Mouse (Mus musculus): ENCODE data around the gene Ugt1a2. TPM values are rescaled to one million over a fixed set of nuclear protein-coding genes. Genes with fewer than 3 reads are reported as not detected.

The Ugt1a2 gene
- polyA plus RNA-seq, 1 experiment from 2014 or later = not detected

DNA sequence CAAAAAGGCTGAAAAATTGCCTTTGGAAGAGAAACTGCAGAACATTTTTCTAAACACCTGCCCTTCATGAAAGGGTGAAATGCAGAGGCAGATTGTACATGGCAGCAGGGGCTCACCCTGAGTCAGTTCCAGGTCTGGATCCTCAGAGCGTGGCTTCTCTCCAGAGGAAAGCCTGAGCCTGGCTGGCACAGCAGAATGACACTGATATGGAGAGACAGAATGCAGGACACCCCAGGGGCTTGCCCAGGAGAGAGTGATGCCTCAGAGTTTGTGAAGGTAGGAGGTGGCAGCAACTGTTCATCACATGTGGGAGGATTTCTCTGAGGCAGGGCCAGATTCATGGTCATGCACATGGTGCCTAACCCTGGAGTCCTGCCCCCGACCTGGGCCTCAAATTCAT, 405 bp upstream of the Ugt1a2 start:
- H3K4me1 ChIP-seq (ENCODE audit: control insufficient read depth, insufficient read depth, low read length) = no peaks in the 10 kb centered on the region
- H3K9ac ChIP-seq (ENCODE audit: low read length) = no peak overlapping the region
- ATAC-seq (ENCODE audit: insufficient read depth, low FRiP score, low TSS enrichment) = no peak
- no peak overlapping the region for H3K4me3 ChIP-seq (ENCODE audit: low read depth, low read length)
- WGBS = 88% methylated on average over 2 of the region's 2 CpGs
- H3K9me3 ChIP-seq (ENCODE audit: control insufficient read depth, low read length) = no peaks in the 10 kb centered on the region
- DNase-seq (ENCODE audit: low spot score) = no peak
- no peak overlapping the region for H3K4me2 ChIP-seq (ENCODE audit: low read depth)
- H3K36me3 ChIP-seq (ENCODE audit: control insufficient read depth, insufficient read depth, low read length) = no peaks in the 10 kb centered on the region
- no peak overlapping the region for H3K27ac ChIP-seq (ENCODE audit: low read depth, low read length)
- H3K27me3 ChIP-seq (ENCODE audit: control insufficient read depth, insufficient read depth, low read length) = no peaks in the 10 kb centered on the region

DNA sequence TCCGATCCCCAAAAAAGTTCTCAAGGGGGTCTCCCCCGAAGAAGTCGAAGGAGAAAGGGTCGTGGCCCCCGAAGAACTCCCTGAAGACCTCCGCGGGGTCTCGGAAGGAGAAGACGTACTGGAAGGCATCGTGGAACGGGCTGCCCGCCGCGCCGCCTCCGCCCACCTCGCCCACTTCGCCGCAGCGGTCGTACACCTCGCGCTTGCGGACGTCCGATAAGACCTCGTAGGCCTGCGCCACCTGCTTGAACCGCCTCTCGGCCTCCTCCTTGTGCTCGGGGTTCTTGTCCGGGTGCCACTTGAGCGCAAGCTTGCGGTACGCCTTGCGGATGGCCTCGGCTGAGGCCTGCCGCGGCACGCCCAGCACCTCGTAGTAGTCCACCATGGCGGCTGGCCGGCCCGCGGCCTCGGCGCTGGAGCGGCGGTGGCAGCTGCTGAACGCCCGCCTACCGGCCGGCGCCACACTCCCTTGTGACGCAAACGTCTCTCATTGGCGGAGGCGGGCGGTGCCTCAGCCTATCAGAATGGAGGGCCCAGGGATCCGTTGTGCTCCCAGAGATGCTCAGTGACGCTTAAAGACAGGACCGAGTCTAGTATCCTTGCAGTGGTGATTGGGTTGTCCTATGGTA, 5.0 kb downstream of the Ugt1a2 start, which contains the start of gene Dnajb3:
Gene Dnajb3 (minus strand): TSS at position 489 of the 629 bp plus-strand sequence.
- ATAC-seq (ENCODE audit: insufficient read depth, low FRiP score, low TSS enrichment) (peak; percentile 100), DNase-seq (ENCODE audit: low spot score) (peak; percentile 93)
- Histone ChIP-seq H3K9me3 (ENCODE audit: control insufficient read depth, low read length) (no peaks in the 10 kb centered on the region), H3K9ac (ENCODE audit: low read length) (peak within 1 kb of the TSS; percentile 81), H3K4me1 (ENCODE audit: control insufficient read depth, insufficient read depth, low read length) (no peaks in the 10 kb centered on the region; the same call in 1 of the 2 replicates), H3K27ac (ENCODE audit: low read depth, low read length) (0 out of 2 replicates have a peak within 1 kb of the TSS, but pooled peaks have one; percentile 14), H3K27me3 (ENCODE audit: control insufficient read depth, insufficient read depth, low read length) (no peaks in the 10 kb centered on the region), H3K36me3 (ENCODE audit: control insufficient read depth, insufficient read depth, low read length) (no peaks in the 10 kb centered on the region), H3K4me3 (ENCODE audit: low read depth, low read length) (peak within 1 kb of the TSS; percentile 40), H3K4me2 (ENCODE audit: low read depth) (peak within 1 kb of the TSS; percentile 73)
- 6% methylated on average over 62 of the region's 62 CpGs for WGBS

DNA sequence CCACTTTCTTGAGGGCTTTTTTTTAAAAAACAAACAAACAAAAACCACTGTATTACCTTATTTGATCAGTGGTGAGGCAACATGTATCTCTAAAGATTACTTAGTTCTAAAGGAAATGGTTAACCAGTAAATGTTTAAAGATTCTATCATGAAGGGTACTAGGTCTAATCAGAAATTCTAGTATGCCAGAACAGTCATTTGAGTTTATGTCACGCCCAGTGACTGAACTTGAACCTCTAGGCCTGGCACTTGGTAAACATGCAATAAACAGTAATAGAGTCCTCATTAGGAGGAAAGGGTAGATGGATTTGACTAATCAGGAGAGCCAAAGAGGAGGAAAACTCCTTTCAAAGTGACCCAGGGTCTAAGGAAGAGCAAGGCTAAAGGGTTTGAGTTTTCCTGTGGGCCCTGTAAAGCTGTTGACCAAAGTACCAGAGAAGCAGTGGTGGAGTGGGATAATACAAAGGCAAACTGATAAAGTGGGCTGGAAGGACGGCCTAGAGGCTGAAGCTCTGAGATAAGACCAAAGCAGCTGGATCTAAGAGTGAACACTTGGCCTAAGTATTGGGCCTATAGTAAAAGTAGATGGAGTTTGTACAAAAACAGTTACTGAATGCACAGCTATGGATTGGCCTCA, 6.6 kb downstream of the Ugt1a2 start:
- Histone ChIP-seq H3K4me3 (ENCODE audit: low read depth, low read length) (no peak overlapping the region), H3K9me3 (ENCODE audit: control insufficient read depth, low read length) (peaks cover 8% of the 10 kb centered on the region), H3K27me3 (ENCODE audit: control insufficient read depth, insufficient read depth, low read length) (no peaks in the 10 kb centered on the region), H3K9ac (ENCODE audit: low read length) (no peak overlapping the region), H3K36me3 (ENCODE audit: control insufficient read depth, insufficient read depth, low read length) (no peaks in the 10 kb centered on the region), H3K4me2 (ENCODE audit: low read depth) (no peak overlapping the region), H3K4me1 (ENCODE audit: control insufficient read depth, insufficient read depth, low read length) (no peaks in the 10 kb centered on the region; the same call in 1 of the 2 replicates), H3K27ac (ENCODE audit: low read depth, low read length) (no peak overlapping the region)
- ATAC-seq (ENCODE audit: insufficient read depth, low FRiP score, low TSS enrichment) = no peak
- DNase-seq (ENCODE audit: low spot score) = no peak
- WGBS = 77% methylated on average over 2 of the region's 2 CpGs

DNA sequence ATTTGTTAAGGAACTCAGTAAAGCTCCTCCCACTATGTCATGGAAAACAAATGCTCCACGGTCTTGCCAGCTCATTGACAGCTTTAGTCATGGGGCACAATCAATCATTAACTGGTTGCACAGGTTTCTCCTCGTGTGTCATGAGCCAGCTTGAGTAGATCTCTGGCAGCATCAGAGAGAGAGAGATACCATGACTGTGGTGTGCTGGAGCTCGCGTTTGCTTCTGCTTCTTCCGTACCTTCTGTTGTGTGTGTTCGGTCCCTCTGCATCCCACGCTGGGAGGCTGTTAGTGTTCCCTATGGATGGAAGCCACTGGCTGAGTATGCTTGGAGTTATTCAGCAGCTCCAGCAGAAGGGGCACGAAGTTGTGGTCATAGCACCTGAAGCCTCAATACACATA, 11.4 kb downstream of the Ugt1a2 start, which contains the start of gene Ugt1a1:
Gene Ugt1a1 (plus strand): TSS at position 148 of the 400 bp plus-strand sequence.
- Histone ChIP-seq H3K27ac (ENCODE audit: low read depth, low read length) (no peak within 1 kb of the TSS), H3K9ac (ENCODE audit: low read length) (no peak within 1 kb of the TSS), H3K9me3 (ENCODE audit: control insufficient read depth, low read length) (peaks cover 52% of the 10 kb centered on the region), H3K4me3 (ENCODE audit: low read depth, low read length) (no peak within 1 kb of the TSS), H3K4me2 (ENCODE audit: low read depth) (no peak within 1 kb of the TSS), H3K36me3 (ENCODE audit: control insufficient read depth, insufficient read depth, low read length) (no peaks in the 10 kb centered on the region), H3K27me3 (ENCODE audit: control insufficient read depth, insufficient read depth, low read length) (no peaks in the 10 kb centered on the region), H3K4me1 (ENCODE audit: control insufficient read depth, insufficient read depth, low read length) (no peaks in the 10 kb centered on the region)
- ATAC-seq (ENCODE audit: insufficient read depth, low FRiP score, low TSS enrichment) (no peak), DNase-seq (ENCODE audit: low spot score) (peak; percentile 15)
- 71% methylated on average over 8 of the region's 8 CpGs for WGBS

DNA sequence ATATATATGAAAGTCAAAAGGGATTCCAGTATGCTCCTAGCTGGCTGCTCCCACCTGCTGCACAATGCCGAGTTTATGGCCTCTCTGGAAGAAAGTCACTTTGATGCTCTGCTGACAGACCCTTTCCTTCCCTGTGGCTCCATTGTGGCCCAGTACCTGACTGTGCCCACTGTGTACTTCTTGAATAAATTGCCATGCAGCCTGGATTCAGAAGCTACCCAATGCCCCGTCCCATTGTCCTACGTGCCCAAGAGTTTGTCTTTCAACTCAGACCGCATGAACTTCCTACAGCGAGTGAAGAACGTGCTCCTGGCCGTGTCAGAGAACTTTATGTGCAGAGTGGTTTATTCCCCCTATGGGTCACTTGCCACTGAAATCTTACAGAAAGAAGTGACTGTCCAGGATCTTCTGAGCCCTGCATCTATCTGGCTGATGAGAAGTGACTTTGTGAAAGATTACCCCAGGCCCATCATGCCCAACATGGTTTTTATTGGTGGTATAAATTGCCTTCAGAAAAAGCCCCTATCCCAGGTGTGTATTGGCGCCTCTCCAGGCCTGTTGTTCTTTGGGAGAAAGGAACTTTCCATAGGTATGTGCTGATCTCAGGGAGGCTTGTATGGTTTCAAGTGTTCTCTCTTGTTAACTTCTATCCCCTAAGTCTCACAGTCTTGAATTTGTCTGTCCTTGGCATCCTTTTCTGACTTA, 12.1 kb downstream of the Ugt1a2 start:
- Histone ChIP-seq H3K4me1 (ENCODE audit: control insufficient read depth, insufficient read depth, low read length) (no peaks in the 10 kb centered on the region), H3K36me3 (ENCODE audit: control insufficient read depth, insufficient read depth, low read length) (no peaks in the 10 kb centered on the region), H3K27ac (ENCODE audit: low read depth, low read length) (no peak overlapping the region), H3K4me3 (ENCODE audit: low read depth, low read length) (no peak overlapping the region), H3K9ac (ENCODE audit: low read length) (no peak overlapping the region), H3K4me2 (ENCODE audit: low read depth) (no peak overlapping the region), H3K27me3 (ENCODE audit: control insufficient read depth, insufficient read depth, low read length) (no peaks in the 10 kb centered on the region), H3K9me3 (ENCODE audit: control insufficient read depth, low read length) (peaks cover 58% of the 10 kb centered on the region)
- 62% methylated on average over 8 of the region's 8 CpGs for WGBS
- ATAC-seq (ENCODE audit: insufficient read depth, low FRiP score, low TSS enrichment) (0 out of 2 replicates have a peak, but pooled peaks have one; percentile 18), DNase-seq (ENCODE audit: low spot score) (peak; percentile 14)

DNA sequence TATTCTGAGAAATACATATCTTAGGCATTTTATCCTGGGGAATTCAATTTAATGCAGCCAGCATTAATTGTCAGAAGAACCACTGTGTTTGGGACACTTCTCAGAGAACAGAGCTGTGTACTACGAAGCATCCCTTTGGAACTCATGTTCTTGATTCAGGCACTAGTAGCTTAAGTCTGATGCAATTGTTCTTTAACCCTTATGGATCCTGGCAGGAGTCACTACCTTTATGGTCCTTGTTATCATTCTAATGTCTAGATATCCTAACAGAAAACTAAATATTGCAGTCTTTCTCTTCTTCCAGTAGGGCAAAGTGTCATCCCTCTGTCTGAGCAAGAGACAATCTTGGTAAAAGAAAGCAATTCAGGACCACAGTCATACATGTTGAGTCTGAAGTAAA, 12.7 kb downstream of the Ugt1a2 start:
- H3K4me1 ChIP-seq (ENCODE audit: control insufficient read depth, insufficient read depth, low read length) = no peaks in the 10 kb centered on the region
- H3K4me3 ChIP-seq (ENCODE audit: low read depth, low read length) = no peak overlapping the region
- ATAC-seq (ENCODE audit: insufficient read depth, low FRiP score, low TSS enrichment) = no peak
- DNase-seq (ENCODE audit: low spot score) = no peak
- H3K9ac ChIP-seq (ENCODE audit: low read length) = no peak overlapping the region
- H3K36me3 ChIP-seq (ENCODE audit: control insufficient read depth, insufficient read depth, low read length) = no peaks in the 10 kb centered on the region
- H3K4me2 ChIP-seq (ENCODE audit: low read depth) = no peak overlapping the region
- peaks cover 61% of the 10 kb centered on the region for H3K9me3 ChIP-seq (ENCODE audit: control insufficient read depth, low read length)
- WGBS = 75% methylated on average over 1 of the region's 1 CpGs
- H3K27ac ChIP-seq (ENCODE audit: low read depth, low read length) = no peak overlapping the region
- H3K27me3 ChIP-seq (ENCODE audit: control insufficient read depth, insufficient read depth, low read length) = no peaks in the 10 kb centered on the region

DNA sequence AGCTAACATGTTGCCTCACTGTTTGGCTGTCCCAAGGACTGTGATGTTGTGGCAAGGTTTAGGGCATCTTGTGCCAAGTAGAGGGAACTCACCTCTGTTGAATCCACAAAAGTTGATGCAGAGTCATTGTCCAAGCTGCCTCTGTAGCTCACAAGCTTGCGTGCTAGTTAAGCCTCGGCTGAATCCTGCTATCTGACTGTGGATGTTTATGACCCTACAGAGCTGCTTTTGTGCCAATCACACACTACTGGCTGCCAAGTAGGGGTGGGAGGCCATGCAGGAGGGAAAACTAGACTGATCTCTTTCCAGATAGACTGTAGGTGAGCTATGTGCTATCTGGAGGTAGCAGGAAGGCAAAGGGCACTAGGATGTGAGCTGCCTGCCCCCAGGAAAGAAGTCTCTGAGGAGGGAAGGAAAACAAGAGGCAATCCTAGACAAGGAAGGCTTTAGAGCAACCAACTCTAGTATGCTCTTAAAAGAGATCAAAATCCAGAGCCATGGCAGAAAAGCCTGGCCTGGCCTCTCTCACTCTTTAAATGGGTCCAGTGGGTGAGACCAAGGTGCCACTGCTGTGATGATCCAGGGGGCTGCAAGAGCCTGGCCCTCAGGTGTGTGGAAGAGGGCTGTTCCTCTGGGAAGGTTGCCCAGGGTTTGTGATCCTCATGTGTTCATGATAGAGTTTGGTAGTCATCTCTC, 13.5 kb downstream of the Ugt1a2 start:
- 82% methylated on average over 2 of the region's 2 CpGs for WGBS
- no peak overlapping the region for H3K27ac ChIP-seq (ENCODE audit: low read depth, low read length)
- H3K9ac ChIP-seq (ENCODE audit: low read length) = no peak overlapping the region
- H3K27me3 ChIP-seq (ENCODE audit: control insufficient read depth, insufficient read depth, low read length) = no peaks in the 10 kb centered on the region
- H3K4me3 ChIP-seq (ENCODE audit: low read depth, low read length) = no peak overlapping the region
- H3K4me1 ChIP-seq (ENCODE audit: control insufficient read depth, insufficient read depth, low read length) = no peaks in the 10 kb centered on the region
- H3K9me3 ChIP-seq (ENCODE audit: control insufficient read depth, low read length) = peaks cover 61% of the 10 kb centered on the region
- no peaks in the 10 kb centered on the region for H3K36me3 ChIP-seq (ENCODE audit: control insufficient read depth, insufficient read depth, low read length)
- DNase-seq (ENCODE audit: low spot score) = peak; percentile 14
- H3K4me2 ChIP-seq (ENCODE audit: low read depth) = no peak overlapping the region
- ATAC-seq (ENCODE audit: insufficient read depth, low FRiP score, low TSS enrichment) = no peak

DNA sequence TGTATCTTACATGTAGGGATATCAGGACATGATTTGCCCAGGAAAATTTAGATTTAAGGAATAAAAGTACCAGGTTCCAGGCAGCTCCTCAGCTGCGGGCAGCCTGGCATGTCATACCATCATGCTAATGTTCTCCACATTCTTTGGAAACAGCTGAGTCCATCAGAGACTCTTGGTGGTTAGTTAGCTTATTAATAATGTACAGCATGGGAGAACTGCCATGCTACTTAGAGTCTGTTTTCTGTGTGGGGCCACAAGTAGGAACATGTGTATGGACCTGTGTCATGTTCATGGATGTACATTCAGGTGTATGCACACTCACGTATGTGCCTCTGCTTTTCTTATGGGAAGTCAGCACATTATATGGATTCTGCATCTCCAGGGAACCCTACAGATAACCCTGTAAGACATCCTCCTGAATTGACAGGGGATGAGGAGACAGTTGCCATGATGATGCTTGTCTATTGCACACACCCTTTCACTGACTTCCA, 14.1 kb downstream of the Ugt1a2 start:
- H3K27me3 ChIP-seq (ENCODE audit: control insufficient read depth, insufficient read depth, low read length) = no peaks in the 10 kb centered on the region
- H3K4me2 ChIP-seq (ENCODE audit: low read depth) = no peak overlapping the region
- no peak overlapping the region for H3K27ac ChIP-seq (ENCODE audit: low read depth, low read length)
- WGBS = 81% methylated on average over 2 of the region's 2 CpGs
- ATAC-seq (ENCODE audit: insufficient read depth, low FRiP score, low TSS enrichment) = no peak
- H3K9ac ChIP-seq (ENCODE audit: low read length) = no peak overlapping the region
- no peak for DNase-seq (ENCODE audit: low spot score)
- no peaks in the 10 kb centered on the region for H3K36me3 ChIP-seq (ENCODE audit: control insufficient read depth, insufficient read depth, low read length)
- no peaks in the 10 kb centered on the region for H3K4me1 ChIP-seq (ENCODE audit: control insufficient read depth, insufficient read depth, low read length)
- H3K4me3 ChIP-seq (ENCODE audit: low read depth, low read length) = no peak overlapping the region
- H3K9me3 ChIP-seq (ENCODE audit: control insufficient read depth, low read length) = peaks cover 61% of the 10 kb centered on the region
